Mouse (Mus musculus): ENCODE measurements at regions not wholly inside any gene's neighbourhood (a gene's known extent, or its start where the extent isn't known, plus 50 kb on each side); places are given as distances from the start of the nearest gene placed in this dataset.

DNA sequence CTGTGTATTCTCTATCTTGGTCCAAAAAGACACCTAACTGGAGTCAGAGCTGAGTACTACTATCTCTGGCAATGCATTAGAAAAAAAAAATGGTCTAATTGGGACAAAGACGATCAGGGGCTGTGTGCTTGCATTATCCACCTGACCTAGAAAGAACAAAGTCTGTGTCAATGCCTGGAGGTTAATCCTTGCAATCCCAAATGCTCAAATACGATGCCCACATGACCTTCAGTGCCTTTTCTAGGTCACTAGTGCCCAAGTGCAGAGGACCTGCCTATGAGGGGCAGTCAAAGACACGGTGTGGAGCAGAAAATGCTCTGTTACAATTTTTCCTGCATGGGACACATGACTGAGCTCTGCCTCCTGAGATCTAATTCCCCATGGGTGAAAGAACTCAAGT is 164.0 kb downstream of the Cd83 start:
- DNase-seq: peak in 1 of 2 experiments; percentile 16
- H3K4me1 ChIP-seq (ENCODE audit: control insufficient read depth, insufficient read depth, low read length): no peaks in the 10 kb centered on the region
- 76% methylated on average over 3 of the region's 3 CpGs for WGBS
- no peak overlapping the region for H3K4me3 ChIP-seq (replicated peaks; ENCODE audit: insufficient read depth, low read depth, low read length)
- TF ChIP-seq CTCF (IDR thresholded peaks at IDR 0.05; ENCODE audit: borderline replicate concordance, insufficient read depth, low read depth, low read length) (no peak), POLR2A (IDR thresholded peaks at IDR 0.05; ENCODE audit: borderline replicate concordance, insufficient read depth, low read length) (no peak)
- H3K27me3 ChIP-seq (ENCODE audit: control insufficient read depth, insufficient read depth, low read length): no peaks in the 10 kb centered on the region
- no peak overlapping the region for H3K27ac ChIP-seq (ENCODE audit: insufficient read depth, low read length)

DNA sequence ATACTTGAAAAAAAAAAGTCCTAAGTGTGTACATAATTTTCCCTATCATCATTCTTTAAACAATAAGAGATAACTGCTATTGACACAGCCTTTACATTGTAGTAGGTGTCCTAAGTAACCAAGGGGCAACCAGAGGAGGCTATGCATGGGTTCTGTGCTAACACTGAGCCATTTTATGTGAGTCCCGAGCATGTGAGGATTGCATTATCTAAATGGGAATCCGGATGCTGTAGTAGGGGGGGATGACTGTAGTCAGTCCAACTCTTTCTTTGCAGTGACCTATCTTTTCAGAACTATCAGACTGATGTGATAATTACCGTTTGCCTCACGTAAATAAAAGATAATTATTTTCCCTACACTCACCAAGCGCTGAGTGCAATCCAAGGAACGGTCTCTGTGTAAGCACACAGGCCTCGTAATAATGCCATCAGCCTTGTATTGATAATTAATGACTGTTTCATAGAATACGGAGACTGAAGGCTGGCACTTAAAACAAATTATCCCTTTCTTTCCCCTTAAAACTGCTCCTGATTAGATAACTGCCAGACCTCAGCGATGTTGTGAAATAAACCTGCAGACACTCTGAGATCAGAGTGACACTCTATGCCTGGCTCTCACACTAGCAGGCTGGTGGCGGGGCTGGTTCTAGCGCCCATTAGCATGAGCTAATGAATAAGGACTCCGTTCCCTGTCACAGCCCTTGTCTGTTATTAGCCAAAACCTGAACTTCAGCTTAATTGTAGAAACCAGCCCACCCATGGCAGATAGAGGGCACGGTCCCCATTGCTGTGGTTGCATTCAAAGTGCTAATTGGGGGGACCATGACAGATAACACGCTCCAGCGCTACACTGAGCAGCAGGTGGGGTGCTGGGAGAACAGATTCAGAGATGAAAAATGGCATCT is 165.4 kb downstream of the Cd83 start:
- H3K4me1 ChIP-seq (ENCODE audit: control insufficient read depth, insufficient read depth, low read length): no peaks in the 10 kb centered on the region
- H3K4me3 ChIP-seq (replicated peaks; ENCODE audit: insufficient read depth, low read depth, low read length): no peak overlapping the region
- H3K27ac ChIP-seq (ENCODE audit: insufficient read depth, low read length): no peak overlapping the region
- DNase-seq: no peak
- 75% methylated on average over 15 of the region's 15 CpGs for WGBS
- H3K27me3 ChIP-seq (ENCODE audit: control insufficient read depth, insufficient read depth, low read length): no peaks in the 10 kb centered on the region
- TF ChIP-seq CTCF (IDR thresholded peaks at IDR 0.05; ENCODE audit: borderline replicate concordance, insufficient read depth, low read depth, low read length) (no peak), POLR2A (IDR thresholded peaks at IDR 0.05; ENCODE audit: borderline replicate concordance, insufficient read depth, low read length) (no peak)

DNA sequence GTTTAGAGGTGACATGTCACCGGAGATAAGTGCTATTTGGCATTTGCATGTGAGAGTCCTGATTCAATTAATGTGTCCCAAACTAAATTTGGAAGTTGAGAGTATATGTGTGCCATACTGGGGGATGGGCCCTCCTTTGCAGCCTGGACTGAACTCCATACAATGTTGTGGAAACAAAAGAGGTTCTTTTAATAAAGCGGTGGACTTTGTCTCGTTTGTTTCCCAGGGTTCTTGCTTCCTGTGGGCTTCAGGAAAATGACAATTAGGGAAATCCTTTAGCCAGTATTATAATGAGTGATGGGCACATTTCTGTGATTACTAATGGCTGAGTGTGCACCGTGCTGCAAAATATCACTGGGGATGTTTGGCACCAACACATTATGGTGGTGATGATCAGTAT is 167.9 kb downstream of the Cd83 start:
- H3K4me1 ChIP-seq (ENCODE audit: control insufficient read depth, insufficient read depth, low read length): no peaks in the 10 kb centered on the region
- H3K27me3 ChIP-seq (ENCODE audit: control insufficient read depth, insufficient read depth, low read length): no peaks in the 10 kb centered on the region
- no peak for TF ChIP-seq CTCF (IDR thresholded peaks at IDR 0.05; ENCODE audit: borderline replicate concordance, insufficient read depth, low read depth, low read length)
- no peak for TF ChIP-seq POLR2A (IDR thresholded peaks at IDR 0.05; ENCODE audit: borderline replicate concordance, insufficient read depth, low read length)
- H3K4me3 ChIP-seq (replicated peaks; ENCODE audit: insufficient read depth, low read depth, low read length): no peak overlapping the region
- 74% methylated on average over 4 of the region's 4 CpGs for WGBS
- no peak for DNase-seq
- H3K27ac ChIP-seq (ENCODE audit: insufficient read depth, low read length): no peak overlapping the region

DNA sequence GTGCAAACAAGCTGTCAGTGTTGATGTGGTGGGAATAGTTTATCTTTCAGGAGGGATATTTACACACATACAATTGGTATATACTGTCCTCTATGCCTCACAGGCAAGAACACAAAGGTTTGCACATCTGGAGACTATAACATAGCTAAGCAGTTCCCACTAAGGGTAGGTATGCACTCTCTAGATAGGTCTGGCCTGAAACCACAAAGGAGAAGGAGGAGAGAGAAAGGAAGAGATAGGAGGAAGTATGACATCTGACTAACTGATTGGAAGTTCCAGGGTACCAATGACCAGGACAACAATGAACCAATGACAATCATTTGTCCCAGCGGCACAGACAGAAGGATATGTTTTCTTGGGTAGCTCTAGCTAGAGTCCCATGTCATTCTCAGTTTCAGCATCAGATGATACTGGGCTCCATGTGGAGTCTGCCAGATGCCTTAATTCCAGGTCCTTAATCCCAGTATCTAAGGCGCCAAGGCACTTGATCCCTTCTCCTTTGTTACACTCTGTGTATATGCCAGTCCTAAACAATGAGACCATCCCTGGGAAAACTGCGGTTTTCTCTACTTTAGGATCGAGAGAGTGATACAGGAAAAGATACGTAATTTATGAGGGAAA is 168.5 kb downstream of the Cd83 start:
- Histone ChIP-seq H3K27ac (ENCODE audit: insufficient read depth, low read length) (no peak overlapping the region), H3K27me3 (ENCODE audit: control insufficient read depth, insufficient read depth, low read length) (no peaks in the 10 kb centered on the region), H3K4me3 (replicated peaks; ENCODE audit: insufficient read depth, low read depth, low read length) (no peak overlapping the region), H3K4me1 (ENCODE audit: control insufficient read depth, insufficient read depth, low read length) (no peaks in the 10 kb centered on the region)
- DNase-seq: no peak
- WGBS: 92% methylated on average over 5 of the region's 5 CpGs
- TF ChIP-seq CTCF (IDR thresholded peaks at IDR 0.05; ENCODE audit: borderline replicate concordance, insufficient read depth, low read depth, low read length) (no peak), POLR2A (IDR thresholded peaks at IDR 0.05; ENCODE audit: borderline replicate concordance, insufficient read depth, low read length) (no peak)

DNA sequence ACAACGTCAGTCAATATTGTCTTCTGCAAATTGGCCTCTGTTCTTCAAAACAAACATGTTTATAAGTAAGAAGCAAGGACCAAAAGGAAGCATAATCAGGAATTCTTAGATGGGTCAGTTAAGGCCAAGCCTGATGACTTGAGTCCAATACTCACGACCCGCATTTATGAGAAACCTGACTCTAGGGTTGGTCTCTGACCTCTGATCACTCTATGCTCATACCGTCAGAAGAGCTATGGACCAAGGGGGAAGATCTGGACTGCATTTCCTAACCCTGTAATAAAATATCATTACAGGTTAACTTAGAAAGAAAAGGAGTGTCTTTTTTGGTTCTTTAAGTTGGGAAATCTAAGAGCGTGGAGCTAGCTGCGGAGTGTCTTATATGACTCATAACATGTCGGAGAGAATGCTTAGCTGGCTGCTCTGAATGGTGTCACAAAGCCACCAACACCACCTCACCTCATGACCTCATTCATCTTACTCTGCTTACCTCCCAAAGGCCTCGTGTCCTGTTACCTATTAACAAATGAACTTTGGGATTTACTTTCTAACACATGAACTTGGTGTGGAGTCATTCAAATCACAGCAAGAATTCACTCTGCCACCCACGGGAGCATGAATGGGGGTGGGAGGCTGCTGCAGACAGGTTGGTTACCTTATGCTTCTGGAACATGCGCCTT is 170.3 kb downstream of the Cd83 start:
- H3K27me3 ChIP-seq (ENCODE audit: control insufficient read depth, insufficient read depth, low read length): no peaks in the 10 kb centered on the region
- no peak for TF ChIP-seq CTCF (IDR thresholded peaks at IDR 0.05; ENCODE audit: borderline replicate concordance, insufficient read depth, low read depth, low read length)
- no peak overlapping the region for H3K27ac ChIP-seq (ENCODE audit: insufficient read depth, low read length)
- H3K4me3 ChIP-seq (replicated peaks; ENCODE audit: insufficient read depth, low read depth, low read length): no peak overlapping the region
- H3K4me1 ChIP-seq (ENCODE audit: control insufficient read depth, insufficient read depth, low read length): no peaks in the 10 kb centered on the region
- no peak for DNase-seq
- WGBS: 93% methylated on average over 10 of the region's 10 CpGs

DNA sequence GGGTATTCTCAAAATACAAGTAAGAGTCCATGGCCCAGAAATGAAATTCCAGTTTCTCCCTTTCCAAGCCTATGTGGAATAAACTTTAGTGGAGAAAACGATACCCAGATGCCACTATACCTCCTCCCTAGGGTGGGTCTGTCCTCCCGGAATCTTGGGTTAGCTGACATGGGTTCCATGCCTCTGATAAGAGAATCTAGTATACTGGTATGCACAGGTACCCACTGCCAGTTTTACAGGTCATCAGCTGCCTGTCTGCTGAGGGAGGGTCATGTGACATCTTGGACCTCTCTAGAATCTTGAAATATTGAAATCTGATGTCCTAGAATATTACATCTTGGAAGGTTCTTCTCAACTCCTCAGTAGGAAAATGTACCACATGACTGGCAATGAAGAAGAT is 172.5 kb downstream of the Cd83 start:
- Histone ChIP-seq H3K27ac (ENCODE audit: insufficient read depth, low read length) (no peak overlapping the region), H3K27me3 (ENCODE audit: control insufficient read depth, insufficient read depth, low read length) (no peaks in the 10 kb centered on the region), H3K4me1 (ENCODE audit: control insufficient read depth, insufficient read depth, low read length) (no peaks in the 10 kb centered on the region), H3K4me3 (replicated peaks; ENCODE audit: insufficient read depth, low read depth, low read length) (no peak overlapping the region)
- no peak for DNase-seq
- 97% methylated on average over 2 of the region's 2 CpGs for WGBS
- TF ChIP-seq POLR2A (IDR thresholded peaks at IDR 0.05; ENCODE audit: borderline replicate concordance, insufficient read depth, low read length) (no peak), CTCF (IDR thresholded peaks at IDR 0.05; ENCODE audit: borderline replicate concordance, insufficient read depth, low read depth, low read length) (no peak)

DNA sequence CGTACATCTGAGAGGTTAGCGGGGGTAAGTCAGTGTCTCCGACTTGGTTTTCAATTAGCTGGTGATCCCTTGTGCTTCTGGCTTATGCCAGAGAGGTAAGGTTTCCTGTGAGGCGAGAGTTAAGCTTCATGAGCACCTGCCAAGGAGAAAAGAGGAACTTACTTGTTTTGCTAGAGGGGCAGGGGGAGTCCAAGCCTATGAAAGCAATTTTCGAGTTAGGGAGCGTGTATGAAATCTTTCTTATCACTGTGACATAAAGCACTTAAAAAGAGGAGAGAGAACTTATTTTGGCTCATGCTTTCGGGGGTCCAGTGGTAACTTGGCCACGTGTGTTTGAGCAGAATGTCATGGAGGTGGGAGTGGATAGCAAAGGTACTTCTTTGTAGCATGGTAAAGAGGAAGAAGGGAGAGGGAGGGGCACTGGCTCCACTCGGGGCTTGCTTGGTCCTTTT is 174.6 kb downstream of the Cd83 start:
- TF ChIP-seq CTCF (IDR thresholded peaks at IDR 0.05; ENCODE audit: borderline replicate concordance, insufficient read depth, low read depth, low read length) (no peak), POLR2A (IDR thresholded peaks at IDR 0.05; ENCODE audit: borderline replicate concordance, insufficient read depth, low read length) (no peak)
- 73% methylated on average over 9 of the region's 9 CpGs for WGBS
- Histone ChIP-seq H3K27me3 (ENCODE audit: control insufficient read depth, insufficient read depth, low read length) (no peaks in the 10 kb centered on the region), H3K27ac (ENCODE audit: insufficient read depth, low read length) (no peak overlapping the region), H3K4me1 (ENCODE audit: control insufficient read depth, insufficient read depth, low read length) (no peaks in the 10 kb centered on the region), H3K4me3 (replicated peaks; ENCODE audit: insufficient read depth, low read depth, low read length) (no peak overlapping the region)
- no peak for DNase-seq

Measured in cerebellum, adult 2 months (tissue).